Mouse (Mus musculus) embryonic facial prominence, embryonic 13.5 days (tissue): ENCODE data around the gene Fam162a. TPM values are rescaled to one million over a fixed set of nuclear protein-coding genes. Genes with fewer than 3 reads are reported as not detected.
"Not testable (repeated sequence)": the region's sequence is repeated elsewhere in the genome, so short reads cannot be mapped to it uniquely, and the experiment has no call there.

Source experiments
- ATAC-seq: fragments of 200-750 bp; cut with Nextera tagmentation; 2 replicates; pipeline ENCODE4 v1.8.0; 2017; ENCODE audit warnings: low read depth; ENCODE audit not compliant: insufficient number of reproducible peaks, insufficient read depth, low FRiP score, low TSS enrichment
- H3K27ac ChIP-seq: fragments of 300-500 bp; sonication (generic); 2 replicates; pipeline ENCODE4 v1.5.1; 2015; ENCODE audit warnings: moderate library complexity, mild to moderate bottlenecking, inconsistent platforms
- H3K27me3 ChIP-seq: fragments of 300-500 bp; sonication (generic); 2 replicates; pipeline ENCODE4 v1.6.1; 2015; ENCODE audit warnings: mild to moderate bottlenecking, inconsistent platforms
- H3K36me3 ChIP-seq: fragments of 300-500 bp; sonication (generic); 2 replicates; pipeline ENCODE4 v1.6.1; 2015; ENCODE audit warnings: mild to moderate bottlenecking, inconsistent platforms
- H3K4me1 ChIP-seq: fragments of 300-500 bp; sonication (generic); 2 replicates; pipeline ENCODE4 v1.6.1; 2015; ENCODE audit warnings: inconsistent platforms
- H3K4me2 ChIP-seq: fragments of 300-500 bp; sonication (generic); 2 replicates; pipeline ENCODE4 v1.6.1; 2015; ENCODE audit warnings: moderate library complexity, mild to moderate bottlenecking, inconsistent platforms
- H3K4me3 ChIP-seq: fragments of 300-500 bp; sonication (generic); 2 replicates; pipeline ENCODE4 v1.5.1; 2015; ENCODE audit warnings: mild to moderate bottlenecking, inconsistent platforms
- H3K9ac ChIP-seq: fragments of 300-500 bp; sonication (generic); 2 replicates; pipeline ENCODE4 v1.6.1; 2015; ENCODE audit warnings: mild to moderate bottlenecking, inconsistent platforms
- H3K9me3 ChIP-seq: fragments of 300-500 bp; sonication (generic); 2 replicates; pipeline ENCODE4 v1.6.1; 2016; ENCODE audit warnings: inconsistent platforms
- WGBS: fragments of 180-500 bp; shearing (Covaris S2); methylation state at CpG from one replicate; pipeline ENCODE4 v1.1.7; 2015; ENCODE audit warnings: mixed read lengths; 5-methylcytosine and 5-hydroxymethylcytosine counted together
- polyA plus RNA-seq: library from polyadenylated mRNA; unstranded; fragments of >200 nt; fragmentation: Nextera tagmentation; extraction: Ambion mirVana; gene quantifications from 2 replicates; pipeline ENCODE4 v1.2.1, GENCODE M21; 2015

The Fam162a gene
- 445 and 482 TPM in 2 replicates for polyA plus RNA-seq

- Histone ChIP-seq H3K27ac (peak within 1 kb of the TSS; percentile 99), H3K9ac (peak within 1 kb of the TSS; percentile 88), H3K4me3 (peak within 1 kb of the TSS; percentile 82), H3K4me2 (peak within 1 kb of the TSS; percentile 69), H3K4me1 (peaks cover 20% of the 10 kb centered on the region), H3K9me3 (no peaks in the 10 kb centered on the region), H3K27me3 (no peaks in the 10 kb centered on the region), H3K36me3 (peaks cover 8% of the 10 kb centered on the region; the same call in 1 of the 2 replicates)
- WGBS: under 1% methylated on average over 81 of the region's 81 CpGs
- ATAC-seq: peak; percentile 96
Observed at GRCm38 (mm10) chr16:36071450-36072379, at the start of gene Fam162a, which contains the start of gene Ccdc58. TSS of gene Fam162a (minus strand) at chr16:36071594. TSS of gene Ccdc58 (plus strand) at chr16:36071685.

DNA sequence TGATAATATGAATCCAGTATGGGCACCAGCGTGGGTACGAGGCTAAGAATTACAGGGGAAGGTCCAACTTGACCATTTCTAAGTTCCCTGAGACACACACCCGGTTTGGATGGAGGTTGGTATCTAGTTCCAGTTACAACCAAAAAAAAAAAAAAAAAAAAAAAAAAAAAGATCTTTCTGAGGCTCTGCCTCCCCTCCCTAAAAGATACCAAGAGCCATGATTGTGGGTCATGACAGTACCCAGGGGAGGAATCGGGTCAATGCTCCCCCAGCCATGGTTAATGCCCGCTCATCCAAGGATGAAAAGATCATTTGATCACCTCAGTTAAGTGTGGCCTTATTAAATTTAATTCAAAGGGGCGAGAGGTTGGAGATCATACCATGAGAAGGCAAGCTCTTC is 44.4 kb upstream of the Fam162a start:
- H3K4me3 ChIP-seq, H3K9ac ChIP-seq, H3K27ac ChIP-seq, H3K9me3 ChIP-seq, ATAC-seq, H3K36me3 ChIP-seq, H3K27me3 ChIP-seq, H3K4me1 ChIP-seq, H3K4me2 ChIP-seq: not testable (repeated sequence)
- WGBS: 90% methylated on average over 6 of the region's 6 CpGs

- H3K9me3 ChIP-seq, H3K36me3 ChIP-seq, H3K27ac ChIP-seq, H3K4me1 ChIP-seq, H3K4me3 ChIP-seq, H3K4me2 ChIP-seq, H3K9ac ChIP-seq, ATAC-seq, H3K27me3 ChIP-seq: not testable (repeated sequence)
Observed at GRCm38 (mm10) chr16:36111486-36111885, 40.1 kb upstream of the Fam162a start.

- WGBS: 92% methylated on average over 1 of the region's 1 CpGs
- H3K4me2 ChIP-seq: no peak overlapping the region
- no peak for ATAC-seq
- no peaks in the 10 kb centered on the region for H3K27me3 ChIP-seq
- H3K9me3 ChIP-seq: peaks cover 7% of the 10 kb centered on the region; the same call in 1 of the 2 replicates
- H3K4me1 ChIP-seq: no peaks in the 10 kb centered on the region
- no peak overlapping the region for H3K4me3 ChIP-seq
- H3K27ac ChIP-seq: no peak overlapping the region
- H3K9ac ChIP-seq: no peak overlapping the region
- no peaks in the 10 kb centered on the region for H3K36me3 ChIP-seq
Observed at GRCm38 (mm10) chr16:36102211-36102610, 30.8 kb upstream of the Fam162a start.

DNA sequence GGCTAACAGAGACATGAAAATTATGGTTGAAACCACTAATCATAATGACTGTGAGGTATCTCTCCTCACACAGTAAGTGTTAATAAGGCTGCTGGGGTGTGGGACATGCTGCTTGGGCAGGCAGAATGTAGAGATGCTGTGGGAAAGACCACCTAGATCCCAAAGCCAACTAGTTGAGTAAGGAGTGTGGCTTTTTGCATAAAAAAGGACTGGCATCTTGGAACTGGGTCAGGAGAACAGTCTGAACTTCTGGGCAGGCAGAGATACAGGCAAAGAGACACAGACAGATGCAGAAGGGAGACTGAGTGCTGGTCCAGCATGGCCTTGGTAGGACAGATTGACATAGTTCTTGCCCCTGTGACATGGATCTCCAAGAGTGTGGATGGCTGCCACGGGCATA is 30.1 kb upstream of the Fam162a start:
- WGBS: 83% methylated on average over 1 of the region's 1 CpGs
- no peaks in the 10 kb centered on the region for H3K36me3 ChIP-seq
- H3K4me2 ChIP-seq: no peak overlapping the region
- H3K27ac ChIP-seq: no peak overlapping the region
- no peaks in the 10 kb centered on the region for H3K27me3 ChIP-seq
- H3K9ac ChIP-seq: no peak overlapping the region
- H3K9me3 ChIP-seq: peaks cover 7% of the 10 kb centered on the region; the same call in 1 of the 2 replicates
- H3K4me3 ChIP-seq: no peak overlapping the region
- ATAC-seq: no peak
- H3K4me1 ChIP-seq: no peaks in the 10 kb centered on the region

DNA sequence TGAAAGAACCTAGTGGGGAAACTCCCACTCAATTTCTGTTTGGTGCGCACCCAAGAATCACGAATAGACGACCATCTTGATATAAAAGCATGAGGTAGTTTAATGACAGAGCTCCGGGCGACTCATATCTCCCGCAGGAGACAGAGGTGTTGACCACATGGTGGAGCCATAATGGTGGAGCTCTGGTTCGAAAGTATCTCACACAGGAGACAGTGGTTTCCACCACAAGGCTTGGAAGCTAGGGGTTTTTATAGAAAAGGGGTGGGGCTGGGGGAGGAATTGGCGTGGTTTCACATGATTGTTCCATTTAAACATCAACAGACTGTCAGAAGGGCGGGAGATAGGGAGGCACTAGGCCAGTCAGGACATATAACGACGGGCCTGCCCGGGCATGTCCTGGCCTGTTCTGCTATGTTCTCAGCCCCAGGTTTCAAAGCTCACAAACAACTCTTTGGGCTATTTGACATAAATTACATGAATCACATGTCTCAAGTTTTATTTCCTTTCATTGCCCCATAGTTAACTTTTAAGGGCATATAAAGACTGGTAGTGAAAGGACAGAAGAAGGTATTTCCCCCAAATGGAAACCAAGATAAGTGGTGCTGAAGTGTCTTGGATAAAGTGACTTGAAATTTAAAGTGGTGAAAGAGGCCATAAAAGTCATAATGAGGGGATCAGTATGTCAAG is 26.6 kb upstream of the Fam162a start:
- not testable (repeated sequence) for H3K9ac ChIP-seq, H3K4me3 ChIP-seq, H3K4me2 ChIP-seq, H3K4me1 ChIP-seq, H3K36me3 ChIP-seq, ATAC-seq, H3K27ac ChIP-seq, H3K9me3 ChIP-seq, H3K27me3 ChIP-seq
- WGBS: 94% methylated on average over 12 of the region's 12 CpGs

DNA sequence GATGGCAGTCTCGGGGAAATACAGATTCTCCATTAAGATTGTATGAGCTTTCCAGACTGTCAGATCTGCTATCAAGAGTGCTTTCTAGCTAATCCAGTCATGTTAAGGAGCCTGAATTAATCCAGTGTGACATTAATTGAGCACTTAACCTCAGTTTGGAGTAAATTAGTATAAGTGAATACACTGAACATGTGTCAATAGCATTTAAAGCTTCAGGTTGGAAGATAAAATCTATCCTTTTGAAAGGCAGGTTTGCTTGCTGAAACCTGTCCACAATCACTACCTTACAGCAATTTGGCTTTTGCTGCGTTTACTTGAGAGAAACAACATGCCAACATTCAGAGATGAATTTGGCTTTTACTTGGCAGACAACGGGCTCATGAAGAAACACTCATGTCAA is 22.7 kb upstream of the Fam162a start:
- Histone ChIP-seq H3K36me3 (peaks cover 28% of the 10 kb centered on the region), H3K9me3 (no peaks in the 10 kb centered on the region), H3K4me2 (no peak overlapping the region), H3K27me3 (no peaks in the 10 kb centered on the region), H3K9ac (no peak overlapping the region), H3K4me3 (no peak overlapping the region), H3K27ac (no peak overlapping the region), H3K4me1 (peaks cover 3% of the 10 kb centered on the region; the same call in 1 of the 2 replicates)
- 64% methylated on average over 3 of the region's 3 CpGs for WGBS
- ATAC-seq: no peak

GRCm38 (mm10) chr16:36090785-36091509 is 19.6 kb upstream of the Fam162a start:
- no peaks in the 10 kb centered on the region for H3K27me3 ChIP-seq
- H3K27ac ChIP-seq: no peak overlapping the region
- WGBS: 82% methylated on average over 11 of the region's 11 CpGs
- no peak overlapping the region for H3K9ac ChIP-seq
- H3K9me3 ChIP-seq: no peaks in the 10 kb centered on the region
- H3K4me2 ChIP-seq: no peak overlapping the region
- no peak for ATAC-seq
- peaks cover 50% of the 10 kb centered on the region for H3K36me3 ChIP-seq
- peaks cover 3% of the 10 kb centered on the region; the same call in 1 of the 2 replicates for H3K4me1 ChIP-seq
- no peak overlapping the region for H3K4me3 ChIP-seq

DNA sequence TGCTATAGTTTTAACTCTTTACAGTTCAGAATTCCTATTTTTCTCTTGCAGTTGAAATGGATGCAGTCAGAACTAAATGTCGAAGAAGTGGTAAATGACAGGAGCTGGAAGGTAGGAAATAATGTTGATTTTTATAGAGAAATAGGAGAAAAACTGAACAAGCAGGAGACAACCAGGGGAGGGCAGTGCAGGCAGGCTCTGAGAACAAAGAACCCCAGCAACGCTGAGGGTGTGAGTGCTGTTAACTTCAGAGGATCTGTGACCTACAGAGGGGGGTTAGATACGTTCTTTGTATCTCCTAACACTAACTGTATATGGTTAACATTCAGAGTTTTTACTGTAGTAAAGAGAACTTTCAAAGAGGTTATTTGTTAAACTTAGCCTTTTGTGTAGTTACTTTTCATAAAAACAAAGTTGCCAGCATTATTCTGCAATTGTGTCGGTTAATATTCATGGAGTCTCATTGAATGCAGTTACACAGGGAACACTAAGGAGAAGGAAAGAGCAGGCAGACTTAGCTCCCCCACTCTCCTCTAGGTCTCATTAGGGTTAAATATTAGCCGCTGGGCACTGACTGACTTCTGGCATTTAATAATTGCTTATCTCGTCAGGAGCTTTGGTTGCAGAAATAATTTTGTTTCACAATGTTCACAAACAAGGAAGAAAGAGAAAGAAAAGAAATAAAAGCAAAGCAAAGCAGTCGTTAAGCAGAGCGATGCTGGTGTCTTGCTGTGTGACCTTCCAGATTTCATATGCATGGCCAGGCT is 18.6 kb upstream of the Fam162a start:
- H3K9ac ChIP-seq: no peak overlapping the region
- 74% methylated on average over 8 of the region's 8 CpGs for WGBS
- no peak overlapping the region for H3K4me3 ChIP-seq
- no peaks in the 10 kb centered on the region for H3K27me3 ChIP-seq
- H3K4me1 ChIP-seq: peaks cover 3% of the 10 kb centered on the region; the same call in 1 of the 2 replicates
- no peak overlapping the region for H3K27ac ChIP-seq
- no peaks in the 10 kb centered on the region for H3K9me3 ChIP-seq
- no peak for ATAC-seq
- peaks cover 59% of the 10 kb centered on the region for H3K36me3 ChIP-seq
- no peak overlapping the region for H3K4me2 ChIP-seq

GRCm38 (mm10) chr16:36089065-36089464 is 17.7 kb upstream of the Fam162a start:
- 77% methylated on average over 7 of the region's 7 CpGs for WGBS
- no peak overlapping the region for H3K9ac ChIP-seq
- no peaks in the 10 kb centered on the region for H3K27me3 ChIP-seq
- H3K9me3 ChIP-seq: no peaks in the 10 kb centered on the region
- H3K27ac ChIP-seq: no peak overlapping the region
- H3K4me3 ChIP-seq: no peak overlapping the region
- peaks cover 3% of the 10 kb centered on the region; the same call in 1 of the 2 replicates for H3K4me1 ChIP-seq
- H3K36me3 ChIP-seq: peaks cover 67% of the 10 kb centered on the region
- no peak for ATAC-seq
- H3K4me2 ChIP-seq: no peak overlapping the region

DNA sequence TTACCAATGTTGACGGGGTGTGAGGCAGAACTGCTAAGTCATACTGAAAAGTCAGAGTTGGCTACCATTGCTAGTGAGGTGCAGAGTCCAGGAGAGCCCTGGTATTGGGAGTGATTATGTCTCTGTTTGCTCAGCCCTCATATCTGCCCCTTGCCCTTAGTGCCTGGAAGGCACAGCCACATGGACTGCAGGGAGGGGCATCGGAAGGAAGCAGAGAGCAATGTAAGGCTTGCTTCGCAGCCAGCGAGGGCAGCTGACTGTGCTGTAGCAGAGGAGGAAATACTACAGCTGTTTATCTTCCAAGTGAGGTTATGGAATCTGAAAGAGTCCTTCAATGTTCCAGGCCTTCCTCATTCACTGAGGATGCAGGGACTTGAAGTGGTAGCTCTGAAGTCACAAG is 16.5 kb upstream of the Fam162a start:
- H3K36me3 ChIP-seq: peaks cover 74% of the 10 kb centered on the region
- ATAC-seq: no peak
- H3K9me3 ChIP-seq: no peaks in the 10 kb centered on the region
- H3K27me3 ChIP-seq: no peaks in the 10 kb centered on the region
- 86% methylated on average over 4 of the region's 4 CpGs for WGBS
- peaks cover 2% of the 10 kb centered on the region; the same call in 1 of the 2 replicates for H3K4me1 ChIP-seq
- H3K4me2 ChIP-seq: no peak overlapping the region
- no peak overlapping the region for H3K9ac ChIP-seq
- no peak overlapping the region for H3K27ac ChIP-seq
- H3K4me3 ChIP-seq: no peak overlapping the region
